Mouse (Mus musculus) ES-E14 (cell line): ENCODE measurements at regions not wholly inside any gene's neighbourhood (a gene's known extent, or its start where the extent isn't known, plus 50 kb on each side); places are given as distances from the start of the nearest gene placed in this dataset.

Experiments used
- DNase-seq: peaks from one replicate; pipeline ENCODE4 v3.0.0-alpha.2; 2013; ENCODE audit warnings: low read depth, low spot score
- H3K27ac ChIP-seq: 2 replicates; pipeline ENCODE4 v1.5.1; 2012; ENCODE audit warnings: low read depth, mild to moderate bottlenecking, low read length, moderate library complexity, mixed read lengths; ENCODE audit not compliant: poor library complexity, insufficient read depth, severe bottlenecking
- H3K36me3 ChIP-seq: 2 replicates; pipeline ENCODE4 v1.6.1; 2012; ENCODE audit warnings: mild to moderate bottlenecking, low read length, moderate library complexity, mixed read lengths; ENCODE audit not compliant: control insufficient read depth, poor library complexity, insufficient read depth, severe bottlenecking
- H3K4me1 ChIP-seq, 2 experiments: fragments of 150-350 bp in 1 of 2; sonication (generic) in 1 of 2; 2 replicates each; pipeline ENCODE4 v1.6.1; 2012; ENCODE audit warnings: low read length in 2 of 2, mild to moderate bottlenecking in 1 of 2, mixed read lengths in 1 of 2; ENCODE audit not compliant: control insufficient read depth in 2 of 2, insufficient read depth in 2 of 2, poor library complexity in 1 of 2
- H3K4me3 ChIP-seq, 2 experiments: fragments of 150-350 bp in 1 of 2; sonication (generic) in 1 of 2; 2 replicates each; pipeline ENCODE4 v1.5.1; 2012; ENCODE audit warnings: low read length in 2 of 2, low read depth in 1 of 2, mild to moderate bottlenecking in 1 of 2, mixed read lengths in 1 of 2; ENCODE audit not compliant: insufficient read depth in 1 of 2, poor library complexity in 1 of 2, severe bottlenecking in 1 of 2
- H3K9ac ChIP-seq: 2 replicates; pipeline ENCODE4 v1.6.1; 2012; ENCODE audit warnings: low read depth, mild to moderate bottlenecking, low read length, mixed read lengths; ENCODE audit not compliant: poor library complexity, insufficient read depth, severe bottlenecking
- H3K9me3 ChIP-seq: fragments of 150-350 bp; sonication (generic); 2 replicates; pipeline ENCODE4 v1.6.1; 2012; ENCODE audit warnings: low read depth, mild to moderate bottlenecking, low read length; ENCODE audit not compliant: control insufficient read depth, insufficient read depth
- CHD2 ChIP-seq: IDR thresholded peaks from 2 replicates; pipeline ENCODE4 v1.6.1; 2014; ENCODE audit warnings: mild to moderate bottlenecking, low read depth, low read length, inconsistent platforms
- HCFC1 ChIP-seq: IDR thresholded peaks from 2 replicates; pipeline ENCODE4 v1.6.1; 2012; ENCODE audit warnings: low read length, inconsistent platforms, borderline replicate concordance; ENCODE audit not compliant: insufficient read depth
- MAFK ChIP-seq: IDR thresholded peaks from 2 replicates; pipeline ENCODE4 v1.6.1; 2014; ENCODE audit warnings: mild to moderate bottlenecking, low read depth, low read length, inconsistent platforms; ENCODE audit not compliant: insufficient read depth
- ZC3H11A ChIP-seq: IDR thresholded peaks from 2 replicates; pipeline ENCODE4 v1.6.1; 2012; ENCODE audit warnings: low read depth, mild to moderate bottlenecking, inconsistent platforms, low read length, borderline replicate concordance
- ZNF384 ChIP-seq: IDR thresholded peaks from 2 replicates; pipeline ENCODE4 v1.6.1; 2012; ENCODE audit warnings: low read depth, low read length, inconsistent platforms
- in situ Hi-C, 2 experiments: fragments of 600-800 bp; cut with MboI; formaldehyde crosslinking; loops; one replicate each; pipeline ENCODE4 v1.15.1; 2025; ENCODE audit warnings: low sequenced_read_pairs in 2 of 2, inconsistent platforms in 1 of 2; ENCODE audit not compliant: unreplicated experiment in 2 of 2

DNA sequence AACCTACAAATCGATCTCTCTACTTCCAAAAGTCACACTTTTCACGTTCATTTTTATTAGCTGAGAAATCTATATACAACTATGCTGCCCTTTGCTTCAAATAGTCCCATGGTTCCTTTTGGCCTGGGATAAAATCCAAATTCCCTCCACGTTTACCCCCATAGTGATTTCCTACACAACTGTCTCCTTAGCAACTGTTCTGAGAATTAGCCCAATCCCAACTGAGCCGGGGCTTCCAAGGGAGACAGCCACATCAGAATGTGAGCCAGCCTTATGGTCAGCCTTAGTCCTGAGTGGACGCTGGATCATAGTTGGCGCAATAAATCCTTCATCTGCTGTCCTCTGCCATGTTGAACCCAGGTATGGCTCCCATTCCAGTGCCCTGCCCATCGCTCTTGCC, 77.3 kb downstream of the Sox9 start:
- no peak overlapping the region for H3K9ac ChIP-seq
- in situ Hi-C loops = no loop called here
- no peak for DNase-seq
- no peaks in the 10 kb centered on the region for H3K9me3 ChIP-seq
- no peak for TF ChIP-seq CHD2
- TF ChIP-seq ZC3H11A = no peak
- TF ChIP-seq HCFC1 = no peak
- no peak for TF ChIP-seq ZNF384
- TF ChIP-seq MAFK = no peak
- no peaks in the 10 kb centered on the region for H3K36me3 ChIP-seq
- no peak overlapping the region for H3K27ac ChIP-seq
- no peaks in the 10 kb centered on the region for H3K4me1 ChIP-seq
- H3K4me3 ChIP-seq = no peak overlapping the region

GRCm38 (mm10) chr11:112860797-112861196, 78.8 kb downstream of the Sox9 start:
- Histone ChIP-seq H3K4me1 (no peaks in the 10 kb centered on the region), H3K27ac (no peak overlapping the region), H3K9ac (no peak overlapping the region), H3K36me3 (no peaks in the 10 kb centered on the region), H3K9me3 (no peaks in the 10 kb centered on the region), H3K4me3 (no peak overlapping the region)
- in situ Hi-C loops = no loop called here
- TF ChIP-seq ZC3H11A (no peak), HCFC1 (no peak), ZNF384 (no peak), MAFK (no peak), CHD2 (no peak)
- no peak for DNase-seq

GRCm38 (mm10) chr11:112861233-112861632, 79.2 kb downstream of the Sox9 start:
- H3K27ac ChIP-seq = no peak overlapping the region
- no peaks in the 10 kb centered on the region for H3K9me3 ChIP-seq
- TF ChIP-seq MAFK (no peak), CHD2 (no peak), ZNF384 (no peak), ZC3H11A (no peak), HCFC1 (no peak)
- no peaks in the 10 kb centered on the region for H3K36me3 ChIP-seq
- in situ Hi-C loops = no loop called here
- DNase-seq = no peak
- no peak overlapping the region for H3K9ac ChIP-seq
- no peak overlapping the region for H3K4me3 ChIP-seq
- H3K4me1 ChIP-seq = no peaks in the 10 kb centered on the region

GRCm38 (mm10) chr11:112865836-112866235, 83.8 kb downstream of the Sox9 start:
- Histone ChIP-seq H3K9me3 (no peaks in the 10 kb centered on the region), H3K9ac (no peak overlapping the region), H3K27ac (no peak overlapping the region), H3K4me1 (peaks cover 0 to 10% of the 10 kb centered on the region in 2 experiments; a peak in 2 of 4 replicates), H3K4me3 (no peak overlapping the region), H3K36me3 (no peaks in the 10 kb centered on the region)
- in situ Hi-C loops = no loop called here
- TF ChIP-seq MAFK (no peak), ZNF384 (no peak), HCFC1 (no peak), ZC3H11A (no peak), CHD2 (no peak)
- no peak for DNase-seq

DNA sequence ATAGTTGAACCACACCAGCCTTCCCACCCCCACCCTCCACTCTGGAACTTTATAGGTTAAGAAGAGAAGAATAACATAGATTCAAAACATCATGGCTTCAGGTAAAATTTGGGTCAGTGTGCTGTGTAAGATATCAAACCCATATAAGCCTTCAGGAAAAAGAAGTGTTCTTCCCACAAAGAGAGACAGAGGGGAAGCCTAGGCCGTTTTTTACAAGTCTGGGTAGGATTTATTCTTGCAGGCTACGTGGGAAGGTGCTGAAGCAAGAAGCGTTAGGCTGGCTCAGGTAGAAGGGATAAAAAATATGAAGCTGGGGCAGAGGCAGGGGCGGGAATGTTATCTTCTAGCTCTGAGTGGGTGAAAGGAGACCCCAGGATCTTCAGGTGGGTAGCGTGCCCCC, 87.5 kb downstream of the Sox9 start:
- H3K4me1 ChIP-seq = peaks cover 4 to 19% of the 10 kb centered on the region in 2 experiments; a peak in 2 of 4 replicates
- in situ Hi-C loops = no loop called here
- H3K9ac ChIP-seq = no peak overlapping the region
- TF ChIP-seq ZNF384 (no peak), MAFK (no peak), HCFC1 (no peak), ZC3H11A (no peak), CHD2 (no peak)
- H3K27ac ChIP-seq = no peak overlapping the region
- DNase-seq = no peak
- no peaks in the 10 kb centered on the region for H3K36me3 ChIP-seq
- H3K9me3 ChIP-seq = no peaks in the 10 kb centered on the region
- H3K4me3 ChIP-seq = no peak overlapping the region
